Mouse (Mus musculus) right cerebral cortex, postnatal 4 days (tissue): ENCODE measurements at regions not wholly inside any gene's neighbourhood (a gene's known extent, or its start where the extent isn't known, plus 50 kb on each side); places are given as distances from the start of the nearest gene placed in this dataset.
A peak's percentile ranks its signal among the peaks of the same experiment; 100 is the strongest.
"Not testable (repeated sequence)": the region's sequence is repeated elsewhere in the genome, so short reads cannot be mapped to it uniquely, and the experiment has no call there.

ENCODE experiments used
- DNase-seq: peaks from one replicate; pipeline ENCODE4 v3.0.0-alpha.2; 2022

DNA sequence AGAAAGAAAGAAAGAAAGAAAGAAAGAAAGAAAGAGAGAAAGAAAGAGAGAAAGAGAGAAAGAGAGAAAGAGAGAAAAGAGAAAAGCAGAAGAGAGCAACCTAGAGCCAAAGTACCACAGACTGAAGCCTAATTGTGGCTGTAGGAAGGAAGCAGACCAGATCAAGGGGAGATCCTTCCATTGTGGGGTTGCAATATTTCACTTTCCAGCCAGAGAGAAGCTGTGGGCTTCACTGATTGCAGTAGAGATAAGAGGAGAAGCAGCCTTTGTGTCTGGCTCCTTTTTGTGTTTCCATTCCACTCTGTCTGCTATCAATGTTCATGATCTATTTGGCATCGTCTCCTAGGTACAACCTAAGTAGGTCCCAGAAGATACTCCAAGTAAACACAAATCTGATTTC is 79.0 kb upstream of the Xcl1 start:
- no peak for DNase-seq

DNA sequence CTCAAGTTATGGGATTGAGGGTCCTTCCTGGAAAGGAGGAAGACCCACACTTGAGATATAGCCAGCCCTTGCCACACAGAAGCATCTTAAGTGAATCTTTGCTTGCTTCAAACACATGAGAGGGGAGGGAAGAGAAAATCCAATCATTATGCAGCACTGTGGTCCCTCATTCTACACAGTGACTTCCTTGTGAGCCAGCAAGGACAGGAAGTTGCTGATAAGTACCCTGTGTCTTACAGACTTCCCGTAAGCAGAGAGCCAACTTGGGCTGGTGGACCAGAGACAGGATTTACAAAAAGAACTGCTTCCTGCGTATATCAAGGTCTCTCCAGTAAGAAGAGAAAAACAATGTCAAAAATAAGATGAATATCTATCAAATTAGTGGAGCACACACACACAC is 78.1 kb upstream of the Xcl1 start:
- DNase-seq: no peak

DNA sequence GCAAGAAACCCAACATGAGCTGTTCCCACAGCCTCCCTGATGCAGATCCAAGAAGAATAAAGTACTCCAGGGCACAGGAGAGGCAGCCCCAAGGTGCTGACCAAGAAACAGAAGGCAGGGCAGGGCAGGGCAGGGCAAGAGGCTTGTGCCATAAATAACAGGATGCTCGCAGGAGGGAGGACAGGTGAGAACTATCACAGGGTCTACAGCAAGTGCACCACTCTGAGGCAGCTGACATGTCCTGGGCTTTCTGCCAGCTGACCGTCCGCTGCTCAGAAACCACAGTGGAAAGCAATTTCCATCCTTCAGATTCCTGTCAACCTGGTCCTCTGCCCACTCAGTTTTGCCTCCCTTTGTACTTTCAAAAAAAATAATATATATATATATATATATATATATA is 77.0 kb upstream of the Xcl1 start:
- no peak for DNase-seq

DNA sequence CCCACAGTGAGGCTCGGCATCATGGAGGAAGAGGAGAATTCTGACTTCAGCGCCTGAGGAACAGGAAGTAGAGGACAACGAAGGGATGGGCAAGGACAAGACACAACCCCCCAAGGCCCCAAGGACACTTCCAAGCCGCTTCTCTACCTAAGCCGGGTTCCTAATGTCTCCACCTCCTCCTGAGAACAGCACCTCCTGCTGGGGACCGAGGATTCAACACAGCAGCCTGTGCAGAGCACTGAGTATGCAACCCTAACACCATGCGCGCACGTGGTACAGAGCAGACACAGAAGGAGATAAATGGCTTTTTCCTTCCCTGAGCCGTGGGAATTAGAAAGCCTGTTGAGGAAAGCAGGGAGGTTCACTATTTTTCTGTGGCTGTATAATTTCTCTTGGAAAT is 64.2 kb upstream of the Xcl1 start:
- peak; percentile 22 for DNase-seq

DNA sequence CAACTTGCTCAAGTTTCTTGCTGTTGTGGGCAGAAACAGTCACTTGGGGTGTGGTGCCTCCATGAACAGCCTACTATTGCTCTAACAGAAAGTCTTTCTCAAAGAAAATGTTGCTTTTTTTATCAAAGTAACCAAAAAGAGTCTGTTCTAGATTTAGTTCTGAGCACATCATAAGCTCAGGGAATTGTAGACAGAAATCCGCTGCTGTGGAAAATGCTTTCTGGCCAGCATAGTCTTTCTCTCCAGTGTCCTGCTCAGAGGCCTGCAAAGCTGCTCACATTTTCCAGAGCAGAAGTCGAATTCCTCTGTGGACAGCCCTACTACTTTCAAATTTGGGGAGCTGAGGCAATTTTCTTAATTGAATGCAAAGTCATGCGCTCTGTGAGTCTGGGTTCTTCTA is 63.3 kb upstream of the Xcl1 start:
- no peak for DNase-seq

DNA sequence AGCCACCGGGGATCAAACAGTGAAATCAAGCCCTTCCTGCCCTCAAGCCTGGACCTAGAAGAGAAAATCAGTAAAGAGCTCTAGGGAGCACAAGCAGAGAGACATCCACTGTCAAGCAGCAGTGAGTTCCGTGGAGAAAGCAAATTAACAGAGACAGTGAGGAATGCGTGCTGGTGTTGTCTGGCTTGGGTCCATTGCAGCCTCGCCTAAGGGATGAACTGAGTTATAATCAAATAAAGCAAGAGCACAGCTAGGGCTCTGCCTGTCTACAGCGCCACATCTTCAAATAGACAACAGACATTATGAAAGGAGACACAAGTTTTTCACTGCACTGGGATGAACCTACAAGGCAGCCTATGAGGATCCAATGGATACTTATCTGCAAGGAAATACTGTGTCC is 62.3 kb upstream of the Xcl1 start:
- no peak for DNase-seq

DNA sequence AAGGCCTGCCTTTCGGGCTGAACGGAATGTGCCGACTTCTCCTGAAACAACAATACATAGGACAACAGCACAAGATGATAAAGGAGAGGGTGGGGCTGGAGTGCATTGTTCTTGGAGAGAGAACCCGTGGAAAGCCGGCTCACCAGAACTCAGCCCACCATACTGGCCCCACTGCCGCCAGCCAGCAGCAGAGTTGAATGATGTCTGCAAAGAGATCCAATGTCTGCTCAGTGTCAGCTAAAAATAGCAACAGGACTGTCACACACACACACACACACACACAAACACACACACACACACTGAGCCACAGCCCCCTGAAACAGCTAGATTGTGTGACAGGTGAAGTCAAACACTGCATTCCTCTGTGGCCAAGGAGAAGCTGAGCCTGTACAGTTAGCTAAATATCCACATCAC is 58.9 kb upstream of the Xcl1 start:
- DNase-seq: no peak

DNA sequence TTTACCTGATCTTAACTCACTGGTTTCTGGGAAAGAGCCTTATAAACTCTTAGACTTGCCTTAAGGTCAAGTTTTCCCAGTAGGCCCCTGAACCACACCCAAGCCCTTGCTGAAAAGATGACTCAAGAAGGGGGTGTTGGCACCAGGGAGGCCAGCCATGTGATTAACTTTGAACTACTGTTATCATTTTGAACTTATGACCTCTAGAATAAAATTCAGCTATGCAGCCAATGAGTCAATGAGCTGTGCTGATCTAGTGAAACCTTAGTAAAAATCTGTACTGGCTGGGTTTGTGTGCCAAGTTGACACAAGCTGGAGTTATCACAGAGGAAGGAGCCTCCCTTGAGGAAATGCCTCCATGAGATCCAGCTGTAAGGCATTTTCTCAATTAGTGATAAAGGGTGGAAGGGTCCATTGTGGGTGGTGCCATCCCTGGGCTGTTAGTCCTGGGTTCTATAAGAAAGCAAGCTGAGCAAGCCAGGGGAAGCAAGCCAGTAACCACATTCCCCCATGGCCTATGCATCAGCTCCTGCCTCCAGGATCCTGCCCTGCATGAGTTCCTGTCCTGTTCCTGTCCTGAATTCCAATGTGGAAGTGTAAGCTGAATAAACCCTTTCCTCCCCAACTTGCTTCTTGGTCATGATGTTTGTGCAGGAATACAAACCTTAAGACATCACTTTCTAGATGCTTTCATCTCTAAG is 58.0 kb upstream of the Xcl1 start:
- DNase-seq: not testable (repeated sequence)

DNA sequence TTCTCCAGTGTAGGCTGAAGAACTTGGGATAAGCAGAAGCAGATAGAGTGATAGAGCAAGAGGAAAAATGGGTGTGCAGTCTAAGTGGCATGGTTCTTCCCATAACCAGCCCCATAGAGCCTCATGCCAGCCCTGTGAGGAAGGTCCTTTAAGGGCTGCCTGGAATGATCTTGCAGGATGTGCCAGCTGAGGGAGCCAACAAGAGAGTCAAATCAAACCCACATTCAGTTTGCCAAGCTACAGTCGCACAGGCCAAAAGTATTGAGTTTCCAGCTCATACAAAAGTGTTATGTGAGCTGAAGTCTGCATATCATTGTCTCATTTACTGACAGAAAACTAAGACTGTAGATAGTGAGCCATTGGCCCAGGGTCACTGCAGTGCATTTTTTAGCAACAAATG is 53.7 kb upstream of the Xcl1 start:
- DNase-seq: no peak

DNA sequence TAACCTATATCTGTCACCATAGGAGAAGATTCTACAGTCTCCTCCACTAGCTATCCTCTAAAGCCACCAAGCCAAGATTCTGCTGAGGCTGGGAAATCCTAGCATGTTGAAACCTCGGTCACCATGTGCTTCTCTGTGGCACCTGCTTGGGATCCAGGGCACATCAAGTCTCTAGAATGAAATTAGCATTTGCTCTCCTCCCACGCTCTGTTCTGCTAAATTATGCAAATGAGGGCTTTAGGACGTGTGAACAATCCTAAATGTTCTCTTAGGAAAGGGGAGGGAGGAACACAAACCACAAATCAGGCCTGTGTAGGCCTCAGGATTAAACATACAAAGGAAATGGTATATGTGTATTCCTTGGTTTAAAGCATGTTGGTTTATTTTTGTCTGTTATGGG is 52.9 kb upstream of the Xcl1 start:
- DNase-seq: no peak

DNA sequence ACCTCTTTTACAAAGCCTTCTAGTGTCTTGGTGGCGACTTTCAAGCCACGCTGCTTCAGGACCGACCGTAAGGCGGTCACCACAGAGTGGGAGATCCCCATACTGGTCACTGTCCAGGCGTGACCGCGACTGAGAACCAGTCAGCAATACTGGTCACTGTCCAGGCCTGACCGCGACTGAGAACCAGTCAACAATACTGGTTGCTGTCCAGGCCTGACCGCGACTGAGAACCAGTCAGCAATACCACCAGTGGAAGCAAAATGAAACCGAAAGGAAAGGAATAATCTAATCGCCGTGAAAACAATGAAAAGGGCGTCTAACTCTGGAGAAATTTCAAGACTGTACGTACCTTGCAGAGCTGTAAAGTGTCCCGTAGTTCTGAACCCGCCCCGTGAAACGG is 50.2 kb upstream of the Xcl1 start:
- DNase-seq: not testable (repeated sequence)
